Mouse (Mus musculus): ENCODE measurements around the gene 4930402H24Rik.

The 4930402H24Rik gene

GRCm38 (mm10) chr2:130905751-130906583 is at the start of gene 4930402H24Rik, which contains the start of gene Atrn:
4930402H24Rik (minus strand) TSS chr2:130906406.
Atrn (plus strand) TSS chr2:130906495.
- DNase-seq, result peak; percentile 88

DNA sequence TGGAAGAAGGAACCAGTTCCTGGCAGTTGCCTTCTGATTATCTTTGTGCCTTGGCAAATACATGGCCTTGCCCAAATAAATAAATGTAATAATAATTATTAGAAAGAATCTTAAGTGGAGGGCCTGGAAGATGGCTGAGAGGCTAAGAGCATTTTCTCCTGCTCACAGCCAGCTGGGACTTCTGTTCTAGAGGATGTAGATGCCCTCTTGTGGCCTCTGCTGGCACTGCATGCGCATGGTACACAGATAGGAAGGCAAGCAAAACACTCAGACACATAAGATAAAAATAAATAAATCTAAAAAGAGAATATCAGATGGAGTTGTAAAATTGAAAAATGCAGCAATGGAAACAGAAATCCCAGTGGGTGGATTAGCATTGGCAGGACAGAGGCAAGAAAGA is 44.3 kb upstream of the 4930402H24Rik start:
- DNase-seq, result peak; percentile 77 to 93

DNA sequence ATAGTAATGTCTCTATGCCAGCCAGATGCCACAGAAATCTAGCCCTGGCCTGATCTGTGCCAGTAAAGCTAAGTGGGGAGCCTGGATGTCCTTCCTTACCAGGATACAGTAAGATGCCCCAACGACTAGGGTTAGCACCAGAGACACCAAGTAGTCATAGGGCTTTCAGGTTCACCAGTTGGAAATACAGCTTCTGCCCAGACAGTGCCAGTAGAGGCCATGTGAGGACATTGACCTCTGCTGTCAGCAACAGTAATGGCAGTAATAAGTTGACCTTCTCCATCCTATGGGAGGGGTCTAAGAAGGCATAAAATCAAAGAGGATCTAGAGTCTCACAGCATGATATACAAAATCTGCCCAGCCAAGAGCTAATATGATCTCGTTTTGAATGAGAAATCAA is 43.6 kb upstream of the 4930402H24Rik start:
- DNase-seq, result peak; percentile 18 to 37

GRCm38 (mm10) chr2:130932865-130933264 is 26.7 kb upstream of the 4930402H24Rik start:
- DNase-seq, result no peak

- no peak for DNase-seq
Measured at GRCm38 (mm10) chr2:130929994-130930393, 23.8 kb upstream of the 4930402H24Rik start.

DNA sequence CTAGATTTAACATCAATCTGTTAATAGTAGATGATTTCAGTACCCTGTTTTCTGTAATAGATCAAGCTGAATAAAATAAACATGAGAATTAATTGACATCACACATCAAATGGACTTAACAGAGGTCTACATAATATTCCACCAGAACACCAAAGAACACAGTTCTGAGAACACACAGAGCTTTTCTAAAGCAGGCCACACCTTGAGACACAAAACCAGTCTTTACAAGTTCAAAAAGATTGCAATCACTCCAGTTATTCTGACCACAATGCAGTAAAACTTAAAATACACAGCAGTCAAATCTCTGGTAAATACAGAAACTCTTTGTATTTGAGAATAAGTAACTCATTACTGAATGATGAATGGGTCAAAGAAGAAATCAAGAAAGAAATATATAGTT is 22.3 kb upstream of the 4930402H24Rik start:
- no peak for DNase-seq

GRCm38 (mm10) chr2:130928031-130928430 is 21.8 kb upstream of the 4930402H24Rik start:
- DNase-seq, result peak; percentile 39 to 42

GRCm38 (mm10) chr2:130924950-130925349 is 18.7 kb upstream of the 4930402H24Rik start:
- DNase-seq, result no peak

DNA sequence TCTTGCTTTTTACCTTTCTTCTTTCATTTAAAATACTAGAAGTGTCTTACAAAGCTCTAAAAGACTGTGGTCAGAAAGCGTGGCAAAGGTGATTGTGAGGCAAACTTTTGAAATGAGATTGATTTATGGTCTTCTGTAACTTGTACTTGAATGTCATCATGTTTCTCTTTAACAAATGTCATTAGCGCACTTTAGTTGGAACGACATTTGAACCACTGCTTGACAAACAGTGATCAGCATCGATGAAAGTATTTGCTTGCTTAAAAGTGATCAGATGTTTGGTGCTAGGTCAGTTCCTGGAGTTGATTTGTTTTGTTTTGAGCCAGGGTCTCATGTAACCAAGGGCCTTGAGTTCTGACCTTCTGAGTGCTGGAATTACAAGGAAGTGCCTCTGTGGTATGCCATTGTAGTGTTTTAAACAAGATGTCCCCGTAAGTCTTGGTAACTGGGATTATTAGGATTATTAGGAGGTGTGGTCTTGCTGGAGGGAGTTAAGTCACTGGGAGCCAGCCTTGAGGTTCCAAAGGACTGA is 12.9 kb upstream of the 4930402H24Rik start:
- DNase-seq, result no peak

- DNase-seq, result no peak
Measured at GRCm38 (mm10) chr2:130917686-130918085, 11.5 kb upstream of the 4930402H24Rik start.

GRCm38 (mm10) chr2:130916521-130917147 is 10.4 kb upstream of the 4930402H24Rik start:
- DNase-seq, result no peak

- no peak for DNase-seq
Measured at GRCm38 (mm10) chr2:130914873-130915272, 8.7 kb upstream of the 4930402H24Rik start.

DNA sequence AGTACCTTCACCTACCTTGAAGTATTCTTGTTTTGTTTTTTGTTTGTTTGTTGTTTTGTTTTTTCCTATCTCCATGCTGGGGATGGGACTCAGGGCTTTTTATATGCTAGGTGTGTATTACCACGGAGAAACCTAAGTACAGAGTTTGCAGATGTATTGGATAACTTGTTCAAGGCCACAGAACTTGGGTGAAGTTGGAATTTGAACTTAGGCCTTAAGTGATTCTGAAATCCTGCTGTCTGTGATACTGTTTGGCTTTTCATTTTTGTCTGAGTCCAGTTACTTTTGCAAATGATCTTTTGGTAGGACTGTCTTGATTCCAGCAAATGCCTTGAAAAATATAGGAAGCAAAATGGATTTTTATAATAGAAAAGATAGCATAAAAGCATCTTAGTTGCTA is 5.5 kb upstream of the 4930402H24Rik start:
- no peak for DNase-seq

DNA sequence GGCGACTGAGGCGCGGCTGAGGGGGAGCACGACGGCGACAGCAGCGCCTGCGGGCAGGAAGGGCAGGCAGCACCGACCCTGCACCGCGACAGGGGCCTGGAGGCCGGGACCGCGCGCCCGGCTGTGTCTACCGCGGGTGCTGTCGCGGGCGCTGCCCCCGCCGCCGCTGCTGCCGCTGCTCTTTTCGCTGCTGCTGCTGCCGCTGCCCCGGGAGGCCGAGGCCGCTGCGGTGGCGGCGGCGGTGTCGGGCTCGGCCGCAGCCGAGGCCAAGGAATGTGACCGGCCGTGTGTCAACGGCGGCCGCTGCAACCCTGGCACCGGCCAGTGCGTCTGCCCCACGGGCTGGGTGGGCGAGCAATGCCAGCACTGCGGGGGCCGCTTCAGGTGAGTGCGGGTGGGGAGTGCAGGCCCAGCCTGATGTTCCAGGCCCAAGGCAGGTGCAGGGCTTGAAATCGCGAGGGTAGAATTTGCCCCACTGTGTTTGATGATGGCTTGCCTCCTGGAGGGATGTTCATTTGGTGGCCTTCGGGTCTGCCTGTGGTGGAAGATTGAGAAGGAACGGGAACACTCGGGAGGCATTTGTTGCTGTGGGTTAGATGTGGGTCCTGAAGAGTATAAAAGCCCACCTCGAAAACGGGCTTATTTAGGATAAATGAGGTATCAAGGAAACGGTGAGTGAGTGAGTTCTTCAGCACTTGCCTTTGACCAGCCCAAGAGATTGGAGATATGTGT is 544 bp upstream of the 4930402H24Rik start:
- no peak for DNase-seq

GRCm38 (mm10) chr2:130898783-130899182 is 7.4 kb downstream of the 4930402H24Rik start:
- peak in 1 of 2 experiments; percentile 43 for DNase-seq

GRCm38 (mm10) chr2:130897856-130898255 is 8.3 kb downstream of the 4930402H24Rik start:
- DNase-seq, result peak; percentile 43 to 62

GRCm38 (mm10) chr2:130896944-130897343 is 9.3 kb downstream of the 4930402H24Rik start:
- no peak for DNase-seq

GRCm38 (mm10) chr2:130887456-130887855 is 18.8 kb downstream of the 4930402H24Rik start:
- DNase-seq, result no peak

DNA sequence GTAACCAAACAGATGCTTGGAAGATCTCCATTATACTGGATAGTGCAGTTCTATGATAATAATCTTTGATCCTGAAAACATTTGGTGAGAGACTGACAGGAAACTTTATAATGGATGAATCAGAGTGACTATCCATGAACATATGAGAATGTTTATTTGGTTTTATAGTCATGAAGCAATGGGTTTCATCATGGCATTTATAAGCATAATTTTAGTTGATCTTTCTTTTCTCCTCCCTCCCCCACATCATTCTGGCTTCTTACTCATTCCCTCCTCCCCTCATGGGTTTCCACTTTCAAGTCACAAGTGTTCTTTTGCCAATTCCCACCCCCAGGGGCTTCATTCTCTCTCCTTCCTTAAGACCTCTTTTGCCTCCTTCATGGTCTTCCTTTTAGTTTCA is 19.2 kb downstream of the 4930402H24Rik start:
- no peak for DNase-seq

DNA sequence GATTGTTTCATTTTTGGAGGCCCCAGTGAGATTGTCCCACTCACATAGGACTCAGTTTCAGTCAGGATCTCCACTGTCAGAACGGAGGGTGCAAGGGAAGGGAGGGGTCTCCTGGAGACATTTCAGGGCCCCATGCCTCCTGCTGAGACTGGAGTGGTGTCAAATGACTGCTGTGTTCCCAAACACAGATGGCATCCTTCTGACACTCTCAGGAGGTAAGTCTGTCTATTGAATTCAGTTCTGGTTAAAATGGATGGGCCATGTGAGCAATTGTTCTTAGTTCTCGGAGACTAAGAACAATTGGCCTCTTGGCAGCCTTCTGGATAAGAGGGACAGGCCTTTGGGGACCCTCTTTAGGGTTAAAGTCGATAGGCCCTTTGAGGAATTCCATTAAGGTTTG is 28.8 kb downstream of the 4930402H24Rik start:
- no peak for DNase-seq

DNA sequence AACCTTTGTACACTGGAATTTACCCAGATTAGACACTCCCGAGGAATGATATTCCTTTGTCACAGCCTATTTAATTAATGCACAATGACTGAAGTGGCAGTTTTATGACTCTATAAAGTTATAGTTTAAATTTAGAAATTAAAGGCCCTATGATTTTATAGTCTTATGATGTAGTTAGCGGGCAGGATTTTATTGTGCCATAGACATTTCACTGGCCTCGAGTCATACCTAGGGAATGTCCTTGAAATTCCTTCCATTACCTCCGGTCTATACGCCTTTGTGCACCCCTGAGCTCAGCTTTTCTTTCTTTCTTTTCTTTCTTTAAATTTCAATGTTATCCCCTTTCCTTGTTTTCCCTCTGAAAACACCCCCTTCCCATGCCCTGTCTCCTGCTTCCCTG is 35.3 kb downstream of the 4930402H24Rik start:
- DNase-seq, result no peak

GRCm38 (mm10) chr2:130862091-130862490 is 44.1 kb downstream of the 4930402H24Rik start:
- no peak for DNase-seq

GRCm38 (mm10) chr2:130852964-130853363 is 53.2 kb downstream of the 4930402H24Rik start:
- no peak for DNase-seq
